Mouse (Mus musculus): ENCODE data around the gene Ttpal. TPM values are rescaled to one million over a fixed set of nuclear protein-coding genes. Genes with fewer than 3 reads are reported as not detected.
A peak's percentile ranks its signal among the peaks of the same experiment; 100 is the strongest.
"Not testable (repeated sequence)": the region's sequence is repeated elsewhere in the genome, so short reads cannot be mapped to it uniquely, and the experiment has no call there.

Ttpal gene
- polyA plus RNA-seq, 2 experiments from 2014 or later: 36.9 to 37.6 TPM

- no peak for ATAC-seq
These were observed 8.4 kb upstream of the Ttpal start for GRCm38 (mm10) chr2:163593636-163594282.

DNA sequence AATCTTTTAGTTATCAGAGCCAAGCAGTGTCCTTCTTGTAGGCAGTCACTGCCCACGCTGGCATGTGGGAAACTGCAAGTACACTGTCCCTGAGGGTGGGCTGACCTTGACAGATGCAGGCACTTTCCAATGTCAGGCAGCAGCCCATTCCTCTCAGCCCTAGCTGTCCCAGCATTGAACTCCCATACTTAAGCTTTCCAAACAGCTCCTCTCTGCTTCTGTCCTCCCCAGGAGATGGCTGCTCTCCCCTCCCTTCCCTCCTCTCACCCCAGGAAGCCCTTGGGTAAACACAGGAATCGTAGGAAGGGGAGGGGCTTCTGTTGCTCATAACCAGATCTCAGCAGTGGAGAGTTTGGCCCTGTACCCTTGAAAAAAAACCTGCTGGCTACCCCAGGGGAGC lies 7.0 kb upstream of the Ttpal start:
- no peak for ATAC-seq

- ATAC-seq: no peak
These were observed 5.8 kb upstream of the Ttpal start for GRCm38 (mm10) chr2:163596057-163596872.

GRCm38 (mm10) chr2:163596873-163597155 lies 5.3 kb upstream of the Ttpal start:
- ATAC-seq: no peak

- ATAC-seq: peak; percentile 21
These were observed 4.5 kb upstream of the Ttpal start for GRCm38 (mm10) chr2:163597661-163598060.

DNA sequence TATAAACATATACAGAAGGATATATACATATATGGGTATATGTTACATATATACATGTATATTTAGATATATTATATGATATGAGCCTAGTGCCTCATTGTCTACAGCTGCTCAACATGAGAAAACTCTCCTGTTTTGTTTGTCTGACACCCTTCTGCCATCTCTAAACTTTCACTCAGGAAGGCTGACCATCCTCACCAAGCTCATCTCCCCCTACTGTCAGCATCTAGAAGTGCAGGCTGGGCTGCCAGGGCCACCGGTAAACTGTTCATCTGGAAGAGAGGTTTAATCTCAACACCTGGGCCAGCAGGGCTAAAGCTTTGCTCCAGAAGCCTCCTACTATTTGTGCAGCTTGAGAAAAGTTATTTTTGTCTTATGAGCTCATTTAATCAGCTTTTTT lies 2.9 kb upstream of the Ttpal start:
- ATAC-seq: no peak

DNA sequence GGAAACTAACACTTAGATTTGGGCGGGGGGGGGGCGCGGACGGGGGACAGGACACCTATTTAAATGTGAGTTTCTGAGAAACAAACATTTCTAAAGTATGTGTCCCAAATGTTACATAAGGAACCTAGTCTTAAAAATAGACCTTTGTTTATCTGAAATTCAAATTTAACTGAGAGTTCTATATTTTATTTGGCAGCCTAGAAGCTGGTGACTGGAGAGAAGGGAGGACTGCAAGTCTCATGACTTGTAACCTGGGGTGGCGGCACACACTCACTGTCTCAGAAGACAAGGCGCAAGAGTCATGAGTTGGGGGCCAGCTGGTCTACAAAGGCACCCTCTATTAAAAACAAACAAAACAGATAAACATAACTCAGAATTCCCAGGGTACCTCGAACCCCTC lies 1.0 kb upstream of the Ttpal start:
- ATAC-seq: no peak

DNA sequence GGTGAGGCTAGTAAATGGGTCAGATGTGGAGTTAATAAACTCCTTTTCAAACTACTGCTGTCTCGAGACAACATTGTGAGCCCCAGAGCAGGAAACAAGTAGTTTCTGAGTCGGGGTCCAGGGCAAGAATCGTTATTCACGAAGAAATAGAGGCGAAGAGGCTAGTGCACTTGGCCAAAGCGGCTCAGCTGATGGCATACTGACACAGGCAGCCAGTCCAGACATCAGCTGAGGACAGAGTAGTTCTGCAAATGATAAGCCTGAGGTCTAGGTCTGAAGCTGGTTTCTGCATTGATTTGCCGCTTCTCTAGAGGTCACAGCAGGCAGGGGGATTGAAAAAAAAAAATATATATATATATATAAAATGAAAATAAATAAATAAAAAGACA lies 408 bp upstream of the Ttpal start:
- ATAC-seq: no peak

GRCm38 (mm10) chr2:163606161-163606560 lies 4.0 kb downstream of the Ttpal start:
- ATAC-seq: no peak

- no peak for ATAC-seq
These were observed 5.9 kb downstream of the Ttpal start for GRCm38 (mm10) chr2:163608008-163608407.

DNA sequence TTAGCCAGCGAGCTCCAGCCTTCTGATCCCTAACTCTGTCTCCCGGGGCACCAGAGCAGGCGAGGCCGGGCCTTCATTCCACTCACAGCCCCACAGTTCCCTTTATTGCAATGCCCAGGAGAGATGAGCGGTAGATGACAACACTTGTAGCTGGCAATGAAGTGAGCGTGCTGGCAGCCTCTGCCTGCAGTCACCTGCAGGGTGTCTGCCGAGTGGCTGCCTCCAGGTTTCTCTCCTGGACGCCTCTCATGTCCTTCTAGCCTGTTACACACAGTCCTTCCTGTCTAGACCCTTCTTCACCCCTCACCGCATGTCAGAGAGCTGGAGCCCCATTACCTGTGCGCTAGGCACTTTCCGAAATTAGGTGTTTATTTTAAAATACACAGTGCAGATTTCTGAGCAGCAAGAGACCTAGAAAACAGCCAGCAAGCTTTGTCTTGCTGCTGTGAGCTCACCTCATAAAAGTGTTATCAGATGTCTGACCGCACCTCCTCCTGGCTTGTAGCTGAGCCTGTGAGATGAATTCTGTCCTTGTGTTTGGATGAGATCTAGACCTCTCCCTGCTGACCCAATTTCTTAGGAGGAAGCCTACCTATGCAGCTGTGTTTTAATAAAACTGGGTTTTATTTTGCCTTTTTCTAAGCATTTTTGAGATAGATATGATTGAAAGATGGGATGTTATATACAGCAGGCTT lies 7.3 kb downstream of the Ttpal start:
- no peak for ATAC-seq

DNA sequence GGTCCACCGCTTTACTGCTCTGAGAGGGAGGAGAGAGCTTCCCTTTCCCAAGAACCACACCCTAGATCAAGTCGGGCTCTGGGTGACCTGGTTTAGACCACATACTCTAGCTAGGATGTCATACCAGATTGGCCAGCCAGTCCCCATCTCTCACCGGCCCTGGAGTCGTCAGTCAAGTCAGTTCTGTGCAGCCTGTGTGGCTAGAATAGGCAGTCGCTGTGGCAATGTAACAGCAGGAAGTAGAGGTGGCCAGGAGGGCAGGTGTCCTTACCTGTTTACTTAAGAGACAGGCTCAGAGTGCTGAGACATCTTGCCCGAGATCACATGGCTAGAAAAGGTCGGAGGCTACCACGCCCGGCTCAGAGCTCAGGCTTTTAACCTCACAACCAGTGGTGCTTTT lies 9.1 kb downstream of the Ttpal start:
- no peak for ATAC-seq

GRCm38 (mm10) chr2:163613206-163613605 lies 11.1 kb downstream of the Ttpal start:
- ATAC-seq: no peak

- no peak for ATAC-seq
These were observed 11.9 kb downstream of the Ttpal start for GRCm38 (mm10) chr2:163613990-163614389.

- ATAC-seq: no peak
These were observed 13.3 kb downstream of the Ttpal start for GRCm38 (mm10) chr2:163615401-163615800.

DNA sequence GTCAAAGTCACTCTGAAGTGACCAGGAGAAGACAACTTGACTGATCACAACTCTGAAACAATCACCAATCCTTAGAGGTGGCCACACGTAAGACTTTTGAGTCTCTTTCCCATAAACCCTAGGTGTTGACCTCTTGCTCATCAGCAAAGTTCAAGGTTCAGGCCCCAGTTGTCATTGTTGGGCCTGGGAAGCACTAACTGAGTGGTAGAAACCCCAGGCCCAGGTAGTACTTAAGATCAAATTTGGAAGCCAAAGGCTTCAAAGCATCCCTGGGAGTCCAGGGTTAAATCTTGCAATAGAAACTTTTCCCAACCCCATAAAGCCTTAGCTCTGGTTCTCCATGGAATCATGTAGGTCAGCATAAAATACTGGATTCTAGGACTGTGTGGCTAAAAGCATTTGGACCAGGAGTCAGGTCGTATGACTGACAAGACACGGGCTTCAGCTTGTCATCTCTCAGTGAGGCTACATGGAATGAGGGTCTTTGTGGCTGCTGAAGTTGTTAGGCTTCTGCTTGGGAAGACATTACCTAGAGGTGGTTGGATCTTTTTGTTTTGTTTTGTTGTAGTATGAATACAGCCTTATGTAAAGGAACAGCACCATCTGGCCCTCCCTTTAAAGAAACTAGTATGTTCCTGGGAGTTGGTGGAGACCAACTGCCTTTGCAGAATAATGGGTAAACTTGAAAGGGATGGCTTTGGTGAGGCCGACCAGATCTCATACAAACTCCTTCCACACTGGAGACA lies 14.0 kb downstream of the Ttpal start:
- no peak for ATAC-seq

- ATAC-seq: no peak
These were observed 14.6 kb downstream of the Ttpal start for GRCm38 (mm10) chr2:163616652-163617227.

DNA sequence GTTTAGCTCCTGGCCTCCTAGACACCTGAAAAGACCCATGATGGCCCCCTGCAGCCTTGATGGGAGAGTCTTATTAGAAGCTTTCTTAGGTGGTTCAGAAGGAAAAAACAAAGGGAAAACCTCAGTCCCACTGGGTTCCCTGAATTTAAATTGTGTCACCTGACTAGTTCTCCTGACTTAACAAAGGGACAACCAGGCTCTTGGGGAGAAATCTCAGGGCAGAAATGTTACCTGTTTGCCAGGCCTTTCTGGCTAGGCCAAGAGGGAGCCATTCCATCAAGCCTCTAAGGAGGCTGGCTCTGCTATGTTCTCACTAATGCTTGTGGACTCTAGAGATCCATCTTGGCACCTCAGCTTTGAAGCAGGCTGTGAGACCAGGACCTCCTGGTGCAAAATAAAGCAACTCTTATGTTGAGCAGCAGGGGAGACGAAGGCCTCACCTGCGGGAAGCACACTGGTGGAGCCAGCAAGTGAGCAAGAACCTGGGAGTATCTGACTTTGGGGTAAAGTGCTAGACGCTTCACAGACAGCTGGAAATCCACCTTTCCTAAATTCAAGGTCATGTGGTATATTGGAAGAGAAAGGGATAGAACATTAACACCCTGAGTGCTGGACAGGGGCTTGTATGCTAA lies 15.2 kb downstream of the Ttpal start:
- no peak for ATAC-seq

DNA sequence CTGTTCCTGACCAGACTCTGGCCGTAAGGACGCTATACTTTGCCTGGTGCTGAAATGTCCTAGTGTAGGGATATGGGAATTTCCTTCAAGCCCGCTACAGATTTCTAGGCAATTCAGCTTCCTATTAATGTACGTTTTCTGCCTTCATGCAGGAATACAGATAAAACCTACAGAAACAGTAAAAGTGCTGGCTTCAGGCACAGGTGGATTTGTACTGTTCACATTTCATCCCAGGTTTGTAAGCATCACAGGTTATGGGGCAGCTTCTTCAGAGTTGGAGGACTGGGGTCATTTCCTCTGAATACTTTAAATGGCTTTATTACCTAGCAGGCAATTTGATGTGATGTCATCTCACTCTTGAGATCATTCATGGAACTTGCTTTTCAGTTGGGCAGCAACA lies 15.8 kb downstream of the Ttpal start:
- no peak for ATAC-seq

DNA sequence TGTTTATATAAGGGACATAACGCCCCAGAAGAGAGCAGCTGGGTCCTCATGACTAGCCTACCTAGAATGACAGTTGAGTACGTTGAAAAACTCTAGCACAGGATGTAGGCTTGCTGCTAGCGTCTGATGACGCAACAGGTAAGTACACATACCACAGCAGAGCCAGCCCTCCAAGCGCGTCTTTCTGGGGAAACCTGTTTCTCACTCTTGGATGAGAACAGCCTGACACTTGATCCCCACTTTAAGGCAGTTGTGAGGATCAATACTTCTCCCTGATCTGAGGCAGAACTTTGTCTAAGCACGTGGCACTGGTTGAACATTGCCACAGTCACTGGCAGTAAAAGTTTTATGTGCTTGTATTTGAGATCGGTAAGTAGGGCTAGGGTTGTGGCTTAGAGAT lies 18.3 kb downstream of the Ttpal start:
- no peak for ATAC-seq

- not testable (repeated sequence) for ATAC-seq
These were observed 19.3 kb downstream of the Ttpal start for GRCm38 (mm10) chr2:163621401-163621800.

DNA sequence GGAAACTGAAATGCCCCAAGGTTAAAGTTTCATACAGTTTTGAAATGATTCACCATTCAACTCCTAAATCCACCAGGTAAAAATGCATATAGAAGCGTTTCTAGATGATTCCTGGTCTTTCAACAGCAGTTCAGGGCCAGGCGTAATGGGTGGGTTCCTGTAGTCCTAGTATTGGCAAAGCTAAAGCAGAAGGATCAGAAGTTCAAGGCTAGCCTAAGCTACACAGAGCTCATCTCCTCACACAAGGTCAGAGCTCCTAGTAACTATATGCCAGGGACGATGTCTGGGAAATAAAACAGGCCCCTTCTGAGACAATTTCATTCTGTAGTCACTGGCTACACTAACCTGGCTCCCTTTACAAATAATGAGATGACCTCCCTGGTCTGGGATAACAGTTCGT lies 29.1 kb downstream of the Ttpal start:
- no peak for ATAC-seq

Data from activated CD4-positive, CD25-positive, alpha-beta regulatory T cell, adult 4 months (primary cell).